Mouse (Mus musculus): Measurements from ENCODE around the gene Ddx25.

The Ddx25 gene

DNA sequence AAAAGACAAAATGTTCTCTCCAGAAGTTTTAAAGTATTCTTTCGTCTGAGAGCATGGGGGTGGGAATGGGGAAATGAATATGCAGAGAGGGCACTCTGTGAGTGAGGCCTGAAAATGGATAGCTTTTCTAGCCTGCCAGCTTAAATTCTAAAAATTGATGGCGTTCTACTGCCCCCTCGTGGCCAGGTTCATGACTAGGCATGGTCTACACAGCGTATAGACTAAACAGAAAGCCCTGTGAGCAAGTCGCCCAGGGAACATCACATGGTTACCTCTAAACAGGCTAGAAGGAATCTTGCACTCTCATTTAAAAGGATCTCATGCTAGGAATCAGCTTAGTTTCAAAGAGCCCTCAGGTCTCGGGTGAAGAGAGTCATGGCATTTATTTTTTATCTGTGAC, 16.8 kb downstream of the Ddx25 start:
- DNase-seq (ENCODE audit: low read depth, low spot score): peak; percentile 36

DNA sequence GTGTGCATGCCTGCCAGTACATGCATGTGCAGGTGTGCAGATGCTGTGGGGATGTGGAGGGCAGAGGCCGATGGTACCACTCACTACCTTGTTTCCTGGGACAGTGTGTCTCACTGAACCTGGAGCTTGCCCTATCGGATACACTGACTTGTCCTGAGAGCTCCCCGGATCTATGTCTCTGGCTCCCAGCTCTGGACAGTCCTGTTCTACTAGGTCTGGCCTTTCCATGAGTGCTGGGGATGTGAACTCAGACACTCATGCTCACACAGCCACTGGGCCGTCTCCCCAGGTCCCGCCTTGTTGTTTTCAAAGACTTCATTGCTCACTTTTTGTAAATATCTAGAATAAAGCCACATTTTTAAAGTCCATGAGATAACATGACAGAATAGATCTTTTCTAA, 17.3 kb downstream of the Ddx25 start:
- no peak for DNase-seq (ENCODE audit: low read depth, low spot score)

DNA sequence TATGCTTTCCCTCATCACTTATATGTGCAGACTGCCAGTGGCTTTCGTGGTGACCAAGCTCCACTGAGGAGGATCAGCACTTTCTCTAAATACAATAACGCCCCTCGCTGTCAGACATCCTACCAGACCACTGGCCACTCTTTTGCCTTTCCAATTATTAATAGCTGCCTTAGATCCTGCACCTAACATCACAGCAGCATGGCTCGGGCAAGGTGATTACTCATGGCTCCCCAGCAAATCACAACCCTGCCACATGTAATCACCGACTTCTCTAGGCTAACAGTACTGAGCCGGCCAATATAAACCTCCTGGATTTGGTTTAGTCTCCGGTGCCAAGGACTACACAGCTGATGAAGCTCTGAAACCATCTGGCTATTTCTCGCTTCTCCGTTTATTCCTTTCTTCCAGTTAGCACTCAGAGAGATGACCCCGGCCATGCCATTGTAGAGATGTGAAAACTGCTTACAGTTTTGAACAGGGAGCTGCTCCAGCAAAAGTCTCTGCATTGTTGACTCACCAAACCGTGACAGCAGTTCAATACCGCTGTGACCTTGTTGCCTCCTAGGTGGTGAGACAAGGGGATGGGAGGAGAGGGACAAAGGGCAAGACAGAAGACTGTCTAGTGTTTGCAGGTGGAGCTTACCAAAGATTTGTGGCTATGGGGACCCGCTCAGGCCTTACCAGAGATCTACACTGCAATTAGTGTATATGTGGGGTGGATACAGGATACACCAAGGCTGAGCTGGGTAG, 19.2 kb downstream of the Ddx25 start:
- DNase-seq (ENCODE audit: low read depth, low spot score): no peak

DNA sequence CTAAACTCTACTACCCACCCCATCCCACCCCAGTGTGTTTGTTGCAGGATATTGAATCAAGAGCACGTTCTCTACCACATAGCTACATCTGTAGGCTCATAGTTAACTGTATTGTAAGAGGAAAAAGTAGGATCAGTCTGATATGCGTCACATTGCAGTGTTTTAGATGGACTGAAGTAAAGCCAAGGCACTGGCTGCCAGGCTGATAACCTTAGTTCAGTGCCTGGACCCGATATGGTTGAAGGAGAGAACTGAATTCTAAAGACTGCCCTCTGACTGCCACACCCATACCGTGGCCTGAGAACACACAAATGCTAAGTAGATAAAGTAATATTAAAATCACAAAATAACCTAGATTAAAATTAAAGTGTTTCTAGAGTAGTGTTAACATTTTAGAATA, 22.5 kb downstream of the Ddx25 start:
- no peak for DNase-seq (ENCODE audit: low read depth, low spot score)

DNA sequence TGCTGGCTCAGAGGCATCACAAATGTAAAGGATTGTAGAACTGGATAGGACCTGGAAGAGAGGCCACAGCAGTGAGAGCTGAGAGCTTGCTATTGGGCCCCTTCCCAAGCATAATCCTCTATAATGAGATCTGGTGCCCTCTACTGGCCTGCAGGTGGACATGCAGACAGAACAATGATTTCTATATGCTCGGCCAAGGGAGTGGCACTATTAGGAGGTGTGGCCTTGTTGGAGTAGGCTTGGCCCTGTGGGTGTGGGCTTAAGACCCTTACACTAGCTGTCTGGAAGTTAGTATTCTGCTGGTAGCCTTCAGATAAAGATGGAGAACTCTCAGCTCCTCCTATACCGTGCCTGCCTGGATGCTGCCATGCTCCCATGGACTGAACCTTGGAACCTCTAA, 23.2 kb downstream of the Ddx25 start:
- DNase-seq (ENCODE audit: low read depth, low spot score): peak; percentile 38

DNA sequence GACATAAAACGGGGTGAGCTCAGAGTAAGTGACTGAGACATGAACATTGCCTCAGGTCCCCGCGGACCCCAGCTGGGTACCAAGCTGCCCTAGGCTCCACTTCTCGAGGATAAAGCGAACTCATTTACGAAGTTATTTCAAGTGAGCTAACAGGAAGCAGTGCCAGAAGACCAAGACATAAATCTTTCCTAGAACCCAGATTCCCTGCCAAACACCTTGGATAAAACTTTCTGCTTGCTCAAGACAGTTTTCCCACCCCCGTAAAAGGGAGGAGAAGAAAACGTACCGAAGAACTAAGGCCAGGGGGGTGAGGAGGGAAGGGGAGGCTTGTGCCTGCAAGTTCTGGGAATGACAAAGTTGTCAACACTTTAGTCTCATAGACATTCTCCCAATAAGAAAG, 25.1 kb downstream of the Ddx25 start:
- DNase-seq (ENCODE audit: low read depth, low spot score): no peak

DNA sequence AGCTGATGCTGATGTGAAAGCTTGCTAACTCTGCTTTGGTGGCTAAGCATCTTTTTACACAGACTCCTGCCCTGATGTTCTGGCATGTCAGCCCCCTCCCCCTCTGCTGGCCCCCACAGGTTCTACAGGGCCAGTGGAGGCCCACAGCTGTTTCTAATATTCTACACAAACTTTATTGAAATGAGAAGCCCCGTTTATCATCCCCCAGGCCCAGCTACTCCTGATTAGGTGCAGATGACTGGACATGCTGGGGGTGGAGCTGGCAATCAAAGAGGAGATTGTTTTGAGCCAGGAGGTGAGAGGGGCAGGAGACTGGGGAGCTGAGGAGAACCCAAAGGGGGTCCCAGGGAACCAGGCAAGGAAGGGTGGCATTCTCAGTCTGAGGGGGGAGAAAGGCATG, 28.5 kb downstream of the Ddx25 start:
- no peak for DNase-seq (ENCODE audit: low read depth, low spot score)

DNA sequence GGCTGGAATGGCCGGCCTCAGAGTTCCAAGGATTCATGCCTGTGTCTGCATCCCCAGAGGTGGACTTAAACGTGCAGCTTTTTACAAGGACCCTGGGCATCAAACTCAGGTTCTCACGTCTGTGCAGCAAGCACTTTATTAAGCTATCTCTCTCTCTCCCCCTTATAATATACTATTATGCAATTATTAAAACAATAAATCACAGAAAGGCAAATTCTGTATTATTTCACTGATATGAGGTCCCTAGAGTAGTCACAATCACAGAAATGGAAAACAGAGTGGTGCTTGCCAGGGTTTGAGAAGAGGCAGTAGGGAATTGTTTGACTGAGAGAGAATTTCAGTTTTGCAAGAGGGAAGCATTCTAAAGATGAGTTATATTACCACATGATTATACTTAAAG, 29.2 kb downstream of the Ddx25 start:
- no peak for DNase-seq (ENCODE audit: low read depth, low spot score)

DNA sequence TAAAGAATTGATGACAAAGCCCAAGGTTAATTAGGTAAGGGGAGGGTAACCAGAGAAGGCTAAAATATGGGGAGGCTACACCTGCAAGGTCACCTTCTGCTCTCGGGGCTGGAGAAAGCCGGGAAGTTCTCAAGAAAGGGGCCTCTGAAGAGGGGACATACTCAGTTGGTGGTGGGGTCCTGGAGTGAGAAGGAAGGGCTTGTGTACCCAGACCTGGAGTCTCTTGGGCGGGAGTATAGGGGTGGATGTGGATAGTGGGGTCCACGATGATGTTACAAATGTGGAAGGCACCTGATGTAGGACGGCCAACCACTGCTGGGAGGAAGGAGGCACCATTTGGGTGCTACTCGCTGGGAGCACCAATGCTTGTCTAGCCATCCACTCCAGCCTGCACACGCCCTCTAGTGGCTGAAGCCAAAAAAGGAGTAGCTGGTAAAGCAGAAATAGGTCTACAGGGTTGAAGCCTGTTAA, 34.4 kb downstream of the Ddx25 start:
- peak; percentile 33 for DNase-seq (ENCODE audit: low read depth, low spot score)

DNA sequence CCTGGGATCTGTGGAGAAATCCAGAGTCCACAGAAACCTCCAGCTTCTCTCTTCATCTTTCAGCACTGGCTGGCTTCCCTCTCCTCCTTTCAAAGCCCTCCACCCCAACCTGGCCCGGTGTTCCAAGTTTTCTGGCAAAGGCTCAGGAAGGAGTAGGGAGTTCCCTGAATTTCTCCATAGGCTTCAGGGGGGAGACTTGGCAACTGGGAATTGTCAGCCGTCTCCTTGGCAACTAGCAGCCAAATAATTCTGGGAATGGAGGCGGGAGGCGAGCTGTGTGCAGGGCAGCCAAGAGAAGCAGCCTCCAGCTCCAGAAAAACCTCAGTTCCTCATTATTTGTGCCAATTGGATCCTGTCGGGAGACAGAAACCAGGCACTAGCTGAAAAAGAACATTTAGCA, 34.8 kb downstream of the Ddx25 start:
- no peak for DNase-seq (ENCODE audit: low read depth, low spot score)

DNA sequence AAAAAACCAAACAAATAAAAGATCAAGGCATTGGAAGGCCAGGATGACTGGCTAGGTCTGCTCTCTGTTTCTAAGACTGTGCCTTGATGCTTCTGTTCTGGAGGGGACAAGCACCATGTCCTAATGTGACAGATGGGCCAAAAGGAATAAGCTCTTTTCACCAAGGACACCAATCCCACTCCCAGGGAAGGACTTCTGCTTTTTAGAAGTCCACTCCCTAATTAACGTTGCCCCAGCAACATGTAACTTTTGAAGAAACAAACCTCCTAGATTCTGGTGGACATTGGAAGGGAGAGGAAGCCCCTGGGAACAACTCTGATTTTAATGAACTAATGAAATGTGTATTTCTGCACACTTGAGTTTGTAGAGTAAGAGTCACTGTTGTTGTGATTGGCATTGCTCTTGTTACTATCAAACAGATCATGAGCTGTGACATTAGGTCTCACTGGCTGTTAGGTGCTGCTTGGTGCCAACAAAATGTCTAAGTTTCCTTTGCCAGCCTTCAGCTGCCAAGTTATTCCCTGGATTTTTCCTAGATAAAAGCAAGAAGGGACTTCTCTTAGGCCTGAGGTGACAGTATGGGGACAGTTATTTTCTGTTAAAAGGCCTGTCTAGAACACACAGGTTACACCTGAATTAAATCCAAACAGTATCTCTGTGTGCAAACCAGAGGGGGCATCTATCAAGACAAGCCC, 35.4 kb downstream of the Ddx25 start:
- DNase-seq (ENCODE audit: low read depth, low spot score): no peak

DNA sequence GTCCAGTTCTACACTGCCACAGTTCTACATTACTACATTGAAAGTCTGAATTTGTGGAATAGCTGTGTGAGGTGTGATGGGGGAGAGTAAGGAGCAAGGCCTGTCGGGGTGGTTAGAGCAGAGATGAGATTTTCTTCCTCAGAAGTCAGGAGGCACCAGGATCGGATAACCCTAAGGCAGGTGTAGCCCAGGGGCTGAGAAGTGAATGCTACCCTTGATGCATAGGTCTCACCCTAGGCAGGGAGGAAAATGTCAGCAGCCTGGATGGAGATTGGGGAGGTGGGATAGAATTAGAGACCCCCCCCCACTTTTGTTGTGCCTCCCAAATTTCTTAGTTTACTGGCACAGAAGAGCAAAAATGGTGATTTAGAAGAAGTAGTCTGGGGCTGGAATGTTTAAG, 36.1 kb downstream of the Ddx25 start:
- DNase-seq (ENCODE audit: low read depth, low spot score): no peak

DNA sequence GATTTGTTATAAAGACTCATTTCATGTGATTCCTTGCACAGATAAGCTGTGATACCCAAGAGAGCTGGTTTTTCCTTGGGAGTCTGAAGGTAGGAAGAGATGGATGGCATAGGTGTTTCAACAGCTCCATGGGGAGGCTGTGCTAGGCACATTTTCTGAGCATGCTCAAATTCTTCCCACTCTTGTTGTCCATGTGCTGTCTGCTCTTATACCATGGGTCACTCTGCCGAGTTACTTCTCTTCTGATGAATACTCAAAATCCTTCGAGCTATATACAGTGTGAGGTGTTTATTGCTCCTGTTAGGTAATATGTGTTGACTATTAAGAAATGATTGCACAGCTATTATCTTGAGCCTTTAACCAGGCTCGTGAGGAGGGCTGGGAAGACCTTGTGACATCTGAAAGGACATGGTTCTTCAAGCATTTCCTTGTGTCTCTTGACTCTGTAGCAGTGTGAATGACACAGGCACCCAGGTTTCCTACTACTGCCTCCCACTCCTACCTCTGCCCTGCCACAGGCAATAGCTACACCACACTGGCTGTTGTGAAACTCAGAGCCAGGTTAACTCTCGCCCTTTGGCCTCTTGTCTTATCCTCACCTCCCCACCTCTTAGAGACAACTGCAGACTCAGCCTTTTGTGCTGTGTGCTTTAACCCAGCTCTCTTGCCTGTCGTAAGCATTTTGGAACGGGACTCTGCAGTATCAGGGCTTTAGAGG, 37.5 kb downstream of the Ddx25 start:
- no peak for DNase-seq (ENCODE audit: low read depth, low spot score)

DNA sequence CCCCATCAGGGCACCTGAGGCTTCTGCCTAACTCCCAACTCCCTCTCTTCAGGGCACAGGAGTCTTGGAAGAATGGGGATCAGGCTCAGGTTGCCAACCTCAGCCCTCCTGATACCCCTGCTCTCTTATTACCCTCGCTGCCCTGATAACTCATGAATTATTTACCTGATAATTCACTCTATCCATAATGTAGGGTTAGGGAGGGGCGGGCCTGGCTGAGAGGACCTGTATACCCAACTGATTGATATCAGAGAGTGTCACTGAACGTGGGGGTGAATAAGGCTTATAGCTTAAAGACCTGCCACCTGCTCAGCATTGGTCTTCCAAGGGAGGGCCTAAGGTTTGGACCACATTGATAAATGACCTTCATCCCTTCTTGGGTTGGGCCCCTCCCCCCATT, 40.2 kb downstream of the Ddx25 start, which contains the start of gene Gm1113:
Gm1113 (minus strand) TSS at position 101 of the 400 bp plus-strand sequence.
- no peak for DNase-seq (ENCODE audit: low read depth, low spot score)

DNA sequence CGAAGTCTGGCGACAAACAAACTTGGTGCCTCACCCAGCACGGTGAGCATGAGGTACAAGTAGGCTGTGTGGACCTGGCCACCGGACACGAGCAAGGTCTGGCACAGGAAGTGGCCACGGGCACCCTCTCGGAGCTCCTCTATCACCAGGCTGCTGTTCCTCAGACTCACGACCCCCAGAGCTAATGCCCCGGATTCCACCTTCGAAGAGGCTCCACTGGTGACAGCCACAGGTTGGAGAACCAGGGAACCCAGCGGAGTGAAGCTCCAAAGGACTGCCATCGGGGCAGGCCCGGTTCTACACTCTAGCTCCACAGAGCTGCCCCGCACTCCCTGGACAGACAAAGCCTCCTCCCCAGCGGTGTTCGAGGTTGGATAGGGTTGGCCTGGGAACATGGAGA, 41.6 kb downstream of the Ddx25 start:
- no peak for DNase-seq (ENCODE audit: low read depth, low spot score)

DNA sequence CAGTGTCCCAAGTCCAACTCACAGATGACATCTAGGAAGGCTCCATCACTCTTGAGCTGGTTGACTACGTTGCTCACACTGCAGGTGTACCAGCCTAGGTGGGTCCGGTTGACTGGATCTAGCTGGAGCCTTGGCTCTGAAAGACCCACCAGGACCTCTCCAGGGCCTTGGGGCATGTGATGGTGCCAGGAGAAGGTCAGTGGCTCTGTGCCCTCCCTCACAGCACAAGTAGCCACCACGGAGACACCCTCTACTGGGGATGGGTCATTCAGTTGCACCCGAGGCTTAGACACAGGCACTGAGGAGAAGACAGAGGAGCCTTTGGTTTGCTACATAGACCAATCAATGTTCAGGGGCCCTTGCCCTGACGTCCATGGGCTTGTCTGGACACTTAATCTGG, 42.1 kb downstream of the Ddx25 start:
- DNase-seq (ENCODE audit: low read depth, low spot score): no peak

DNA sequence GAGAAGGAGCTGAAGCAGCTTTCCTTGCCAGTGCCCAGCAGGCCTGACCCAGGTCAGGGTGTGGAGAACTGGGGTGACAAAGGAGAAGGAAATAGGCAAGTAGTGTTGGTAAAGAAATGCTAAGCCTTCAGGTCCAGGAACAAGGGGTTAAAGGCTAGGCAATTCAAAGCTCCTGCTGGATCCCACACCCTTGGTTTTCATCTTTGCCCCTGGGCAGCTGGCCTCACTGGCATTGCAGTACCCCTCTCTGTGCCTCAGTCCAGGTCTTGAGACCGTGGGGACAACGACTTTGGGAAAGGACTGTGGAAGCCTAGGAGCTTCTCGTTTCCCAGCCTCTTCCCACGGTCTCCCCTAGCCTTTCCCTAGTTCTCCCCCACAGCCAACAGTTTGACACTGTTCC, 44.4 kb downstream of the Ddx25 start:
- no peak for DNase-seq (ENCODE audit: low read depth, low spot score)

DNA sequence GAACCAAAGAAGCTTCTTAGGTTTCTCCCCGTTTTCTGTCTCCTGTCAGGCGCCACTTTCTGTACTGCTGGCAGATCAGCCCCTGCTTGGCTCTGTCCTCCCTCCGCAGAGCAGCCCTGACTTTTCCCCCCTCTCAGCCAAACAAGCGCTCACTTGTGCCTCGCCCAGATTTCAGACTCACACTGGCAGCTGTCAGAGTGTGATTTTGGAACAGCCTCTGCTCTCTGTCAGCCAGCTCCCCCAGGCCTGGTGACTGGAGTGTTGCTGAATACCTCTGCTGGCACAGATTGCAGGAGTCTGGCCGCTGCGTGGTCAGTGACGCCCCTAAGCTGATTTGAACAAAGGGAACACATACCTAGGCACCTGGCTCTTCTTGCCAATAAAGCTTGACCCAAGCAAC, 50.1 kb downstream of the Ddx25 start:
- DNase-seq (ENCODE audit: low read depth, low spot score): no peak

DNA sequence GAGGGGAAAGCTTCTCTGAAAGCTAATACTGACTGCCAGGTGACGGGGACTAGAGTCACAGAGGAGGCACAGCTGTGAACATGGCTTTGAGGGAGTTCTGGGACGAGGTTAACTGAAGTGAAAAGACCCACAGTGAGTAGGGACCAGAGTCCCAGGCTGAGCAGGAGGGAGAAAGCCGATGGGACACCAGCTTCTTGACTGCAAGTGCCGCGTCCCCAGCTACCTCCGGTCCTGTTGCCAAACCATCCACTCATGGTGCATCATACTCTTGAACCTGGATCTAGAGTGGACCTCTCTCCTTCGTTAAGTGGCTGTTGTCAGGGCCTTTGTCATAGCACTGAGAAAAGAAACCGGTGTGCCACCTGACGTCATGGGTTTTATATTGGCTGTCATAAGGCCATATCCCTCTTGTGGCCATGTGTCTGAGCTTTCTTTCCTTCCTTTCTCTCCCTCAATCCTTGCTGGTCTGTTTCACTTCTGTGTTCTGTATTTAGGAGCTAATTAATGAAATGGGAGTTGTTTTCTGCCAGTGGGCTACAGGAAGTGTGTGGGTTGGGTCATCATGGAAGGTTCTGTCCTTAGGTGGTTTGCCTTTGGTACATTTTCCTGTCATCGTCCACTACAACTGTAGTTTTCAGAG, 55.8 kb downstream of the Ddx25 start:
- no peak for DNase-seq (ENCODE audit: low read depth, low spot score)

DNA sequence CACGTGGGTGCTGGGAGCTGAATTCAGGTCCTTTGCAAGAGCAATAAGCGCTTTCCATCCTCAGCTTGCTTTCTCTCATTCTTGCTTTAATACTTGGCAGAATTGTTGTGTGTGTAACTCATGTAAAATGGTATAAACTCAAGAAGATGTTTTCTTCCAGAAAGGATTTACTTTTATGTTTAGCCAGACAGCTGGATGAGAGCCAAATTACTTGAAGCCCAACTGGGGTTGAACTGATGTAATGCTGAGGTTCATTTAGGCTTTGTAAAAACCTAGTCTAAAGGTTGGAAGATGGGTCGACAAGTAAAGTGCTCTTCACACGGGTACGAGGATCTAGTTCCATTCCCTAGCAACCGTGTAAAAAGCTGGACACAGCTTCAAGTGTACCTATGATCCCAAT, 58.4 kb downstream of the Ddx25 start:
- no peak for DNase-seq (ENCODE audit: low read depth, low spot score)

DNA sequence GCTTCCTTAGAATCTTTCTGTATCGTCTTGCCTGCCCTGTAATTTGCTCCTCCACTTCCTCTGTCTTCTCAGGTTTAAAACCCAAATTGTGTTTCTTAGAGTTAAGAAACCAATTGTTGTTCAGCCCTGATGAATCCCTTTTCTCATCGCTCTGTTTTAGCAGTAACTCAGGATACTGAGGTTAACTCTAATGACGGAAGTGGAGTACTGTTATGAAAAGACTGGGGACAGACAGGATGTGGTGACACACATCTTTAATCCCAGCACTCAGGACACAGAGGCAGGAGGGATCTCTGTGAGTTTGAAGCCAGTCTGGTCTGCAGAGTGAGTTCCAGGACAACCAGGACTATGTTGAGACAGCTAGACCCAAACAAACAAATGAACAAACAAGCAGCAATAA, 62.9 kb downstream of the Ddx25 start:
- DNase-seq (ENCODE audit: low read depth, low spot score): no peak

DNA sequence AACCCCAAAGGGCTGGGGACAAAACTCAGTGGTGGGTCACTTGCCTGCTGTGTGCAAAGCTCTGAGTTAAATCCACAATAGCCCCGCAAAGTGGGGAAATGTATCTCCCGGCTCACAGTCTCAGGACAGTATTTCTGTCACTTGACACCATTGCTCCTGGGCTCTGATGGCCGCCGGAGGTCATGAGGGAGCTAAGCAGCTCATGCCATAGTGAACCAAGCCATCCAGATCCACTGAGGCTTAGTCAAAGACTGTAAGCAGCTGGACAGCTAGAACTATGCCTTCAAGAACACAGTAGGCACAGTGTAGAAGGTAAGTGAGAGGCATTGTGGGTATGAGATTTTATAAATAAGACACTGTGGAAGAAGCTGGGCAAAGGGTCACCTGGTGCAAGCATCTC, 63.4 kb downstream of the Ddx25 start:
- DNase-seq (ENCODE audit: low read depth, low spot score): no peak

All from WW6 (cell line).